Mouse (Mus musculus): ENCODE data around the gene Asb7. TPM values are rescaled to one million over a fixed set of nuclear protein-coding genes. Genes with fewer than 3 reads are reported as not detected.
A peak's percentile ranks its signal among the peaks of the same experiment; 100 is the strongest.

Asb7 gene
- polyA plus RNA-seq, 1 experiment from 2014 or later: 12.5 TPM

- H3K4me3 ChIP-seq (ENCODE audit: low read depth, low read length): no peak overlapping the region
- no peak overlapping the region for H3K9ac ChIP-seq (ENCODE audit: low read depth, low read length)
- ATAC-seq (replicated peaks; ENCODE audit: insufficient number of reproducible peaks, low FRiP score, low TSS enrichment): no peak
- H3K4me1 ChIP-seq (ENCODE audit: control insufficient read depth, insufficient read depth, low read length): peaks cover 4% of the 10 kb centered on the region; the same call in 1 of the 2 replicates
- H3K4me2 ChIP-seq: no peak overlapping the region
- 86% methylated on average over 2 of the region's 2 CpGs for WGBS (ENCODE audit: insufficient replicate concordance)
- no peaks in the 10 kb centered on the region for H3K27me3 ChIP-seq (ENCODE audit: control insufficient read depth, insufficient read depth, low read length)
- no peak overlapping the region for H3K27ac ChIP-seq (ENCODE audit: low read depth, low read length)
- no peaks in the 10 kb centered on the region for H3K9me3 ChIP-seq (replicated peaks; ENCODE audit: control insufficient read depth, low read length)
- H3K36me3 ChIP-seq (ENCODE audit: control insufficient read depth, insufficient read depth, low read length): peaks cover 49% of the 10 kb centered on the region
These were observed 13.6 kb downstream of the Asb7 start for GRCm38 (mm10) chr7:66675800-66676199.

GRCm38 (mm10) chr7:66667064-66667463 lies 22.3 kb downstream of the Asb7 start:
- Histone ChIP-seq H3K27me3 (ENCODE audit: control insufficient read depth, insufficient read depth, low read length) (no peaks in the 10 kb centered on the region), H3K36me3 (ENCODE audit: control insufficient read depth, insufficient read depth, low read length) (peaks cover 13% of the 10 kb centered on the region), H3K4me3 (ENCODE audit: low read depth, low read length) (no peak overlapping the region), H3K27ac (ENCODE audit: low read depth, low read length) (no peak overlapping the region), H3K4me1 (ENCODE audit: control insufficient read depth, insufficient read depth, low read length) (no peaks in the 10 kb centered on the region), H3K9ac (ENCODE audit: low read depth, low read length) (no peak overlapping the region), H3K9me3 (replicated peaks; ENCODE audit: control insufficient read depth, low read length) (no peaks in the 10 kb centered on the region), H3K4me2 (no peak overlapping the region)
- no peak for ATAC-seq (replicated peaks; ENCODE audit: insufficient number of reproducible peaks, low FRiP score, low TSS enrichment)

- WGBS (ENCODE audit: insufficient replicate concordance): 77% methylated on average over 3 of the region's 3 CpGs
- Histone ChIP-seq H3K4me1 (ENCODE audit: control insufficient read depth, insufficient read depth, low read length) (no peaks in the 10 kb centered on the region), H3K4me2 (no peak overlapping the region), H3K27me3 (ENCODE audit: control insufficient read depth, insufficient read depth, low read length) (no peaks in the 10 kb centered on the region), H3K9me3 (replicated peaks; ENCODE audit: control insufficient read depth, low read length) (no peaks in the 10 kb centered on the region), H3K36me3 (ENCODE audit: control insufficient read depth, insufficient read depth, low read length) (peaks cover 4% of the 10 kb centered on the region; the same call in 1 of the 2 replicates), H3K27ac (ENCODE audit: low read depth, low read length) (no peak overlapping the region), H3K9ac (ENCODE audit: low read depth, low read length) (no peak overlapping the region), H3K4me3 (ENCODE audit: low read depth, low read length) (no peak overlapping the region)
- ATAC-seq (replicated peaks; ENCODE audit: insufficient number of reproducible peaks, low FRiP score, low TSS enrichment): no peak
These were observed 25.8 kb downstream of the Asb7 start for GRCm38 (mm10) chr7:66663548-66663947.

GRCm38 (mm10) chr7:66661572-66661971 lies 27.8 kb downstream of the Asb7 start:
- H3K27me3 ChIP-seq (ENCODE audit: control insufficient read depth, insufficient read depth, low read length): no peaks in the 10 kb centered on the region
- peaks cover 7% of the 10 kb centered on the region; the same call in 1 of the 2 replicates for H3K36me3 ChIP-seq (ENCODE audit: control insufficient read depth, insufficient read depth, low read length)
- no peak overlapping the region for H3K27ac ChIP-seq (ENCODE audit: low read depth, low read length)
- no peak for ATAC-seq (replicated peaks; ENCODE audit: insufficient number of reproducible peaks, low FRiP score, low TSS enrichment)
- H3K4me2 ChIP-seq: peak overlapping the region; percentile 53
- H3K9me3 ChIP-seq (replicated peaks; ENCODE audit: control insufficient read depth, low read length): no peaks in the 10 kb centered on the region
- no peak overlapping the region for H3K9ac ChIP-seq (ENCODE audit: low read depth, low read length)
- H3K4me1 ChIP-seq (ENCODE audit: control insufficient read depth, insufficient read depth, low read length): no peaks in the 10 kb centered on the region
- WGBS (ENCODE audit: insufficient replicate concordance): 10% methylated on average over 8 of the region's 8 CpGs
- H3K4me3 ChIP-seq (ENCODE audit: low read depth, low read length): peak overlapping the region; percentile 32

GRCm38 (mm10) chr7:66660972-66661371 lies 28.4 kb downstream of the Asb7 start:
- 74% methylated on average over 8 of the region's 8 CpGs for WGBS (ENCODE audit: insufficient replicate concordance)
- Histone ChIP-seq H3K4me3 (ENCODE audit: low read depth, low read length) (no peak overlapping the region), H3K9me3 (replicated peaks; ENCODE audit: control insufficient read depth, low read length) (no peaks in the 10 kb centered on the region), H3K9ac (ENCODE audit: low read depth, low read length) (no peak overlapping the region), H3K4me1 (ENCODE audit: control insufficient read depth, insufficient read depth, low read length) (no peaks in the 10 kb centered on the region), H3K4me2 (no peak overlapping the region), H3K27me3 (ENCODE audit: control insufficient read depth, insufficient read depth, low read length) (no peaks in the 10 kb centered on the region), H3K27ac (ENCODE audit: low read depth, low read length) (no peak overlapping the region), H3K36me3 (ENCODE audit: control insufficient read depth, insufficient read depth, low read length) (peaks cover 7% of the 10 kb centered on the region; the same call in 1 of the 2 replicates)
- ATAC-seq (replicated peaks; ENCODE audit: insufficient number of reproducible peaks, low FRiP score, low TSS enrichment): no peak

- Histone ChIP-seq H3K36me3 (ENCODE audit: control insufficient read depth, insufficient read depth, low read length) (peaks cover 7% of the 10 kb centered on the region; the same call in 1 of the 2 replicates), H3K9me3 (replicated peaks; ENCODE audit: control insufficient read depth, low read length) (no peaks in the 10 kb centered on the region), H3K27me3 (ENCODE audit: control insufficient read depth, insufficient read depth, low read length) (no peaks in the 10 kb centered on the region), H3K4me3 (ENCODE audit: low read depth, low read length) (no peak overlapping the region), H3K4me1 (ENCODE audit: control insufficient read depth, insufficient read depth, low read length) (no peaks in the 10 kb centered on the region), H3K4me2 (no peak overlapping the region), H3K27ac (ENCODE audit: low read depth, low read length) (no peak overlapping the region), H3K9ac (ENCODE audit: low read depth, low read length) (no peak overlapping the region)
- WGBS (ENCODE audit: insufficient replicate concordance): 50% methylated on average over 7 of the region's 7 CpGs
- no peak for ATAC-seq (replicated peaks; ENCODE audit: insufficient number of reproducible peaks, low FRiP score, low TSS enrichment)
These were observed 29.1 kb downstream of the Asb7 start for GRCm38 (mm10) chr7:66660291-66660690.

- no peaks in the 10 kb centered on the region for H3K27me3 ChIP-seq (ENCODE audit: control insufficient read depth, insufficient read depth, low read length)
- no peak overlapping the region for H3K4me2 ChIP-seq
- no peak overlapping the region for H3K27ac ChIP-seq (ENCODE audit: low read depth, low read length)
- WGBS (ENCODE audit: insufficient replicate concordance): 85% methylated on average over 9 of the region's 9 CpGs
- ATAC-seq (replicated peaks; ENCODE audit: insufficient number of reproducible peaks, low FRiP score, low TSS enrichment): no peak
- no peak overlapping the region for H3K9ac ChIP-seq (ENCODE audit: low read depth, low read length)
- no peaks in the 10 kb centered on the region for H3K9me3 ChIP-seq (replicated peaks; ENCODE audit: control insufficient read depth, low read length)
- H3K4me3 ChIP-seq (ENCODE audit: low read depth, low read length): no peak overlapping the region
- H3K36me3 ChIP-seq (ENCODE audit: control insufficient read depth, insufficient read depth, low read length): peaks cover 14% of the 10 kb centered on the region
- H3K4me1 ChIP-seq (ENCODE audit: control insufficient read depth, insufficient read depth, low read length): no peaks in the 10 kb centered on the region
These were observed 33.9 kb downstream of the Asb7 start for GRCm38 (mm10) chr7:66655471-66655870.

GRCm38 (mm10) chr7:66653596-66653995 lies 35.8 kb downstream of the Asb7 start:
- 87% methylated on average over 9 of the region's 9 CpGs for WGBS (ENCODE audit: insufficient replicate concordance)
- Histone ChIP-seq H3K9me3 (replicated peaks; ENCODE audit: control insufficient read depth, low read length) (no peaks in the 10 kb centered on the region), H3K4me1 (ENCODE audit: control insufficient read depth, insufficient read depth, low read length) (no peaks in the 10 kb centered on the region), H3K4me3 (ENCODE audit: low read depth, low read length) (no peak overlapping the region), H3K27me3 (ENCODE audit: control insufficient read depth, insufficient read depth, low read length) (no peaks in the 10 kb centered on the region), H3K9ac (ENCODE audit: low read depth, low read length) (no peak overlapping the region), H3K27ac (ENCODE audit: low read depth, low read length) (no peak overlapping the region), H3K36me3 (ENCODE audit: control insufficient read depth, insufficient read depth, low read length) (peaks cover 10% of the 10 kb centered on the region), H3K4me2 (no peak overlapping the region)
- ATAC-seq (replicated peaks; ENCODE audit: insufficient number of reproducible peaks, low FRiP score, low TSS enrichment): no peak

GRCm38 (mm10) chr7:66652216-66652615 lies 37.2 kb downstream of the Asb7 start:
- H3K4me1 ChIP-seq (ENCODE audit: control insufficient read depth, insufficient read depth, low read length): no peaks in the 10 kb centered on the region
- H3K27ac ChIP-seq (ENCODE audit: low read depth, low read length): no peak overlapping the region
- H3K36me3 ChIP-seq (ENCODE audit: control insufficient read depth, insufficient read depth, low read length): peaks cover 10% of the 10 kb centered on the region
- no peaks in the 10 kb centered on the region for H3K9me3 ChIP-seq (replicated peaks; ENCODE audit: control insufficient read depth, low read length)
- H3K4me3 ChIP-seq (ENCODE audit: low read depth, low read length): no peak overlapping the region
- WGBS (ENCODE audit: insufficient replicate concordance): 77% methylated on average over 4 of the region's 4 CpGs
- ATAC-seq (replicated peaks; ENCODE audit: insufficient number of reproducible peaks, low FRiP score, low TSS enrichment): no peak
- no peaks in the 10 kb centered on the region for H3K27me3 ChIP-seq (ENCODE audit: control insufficient read depth, insufficient read depth, low read length)
- H3K9ac ChIP-seq (ENCODE audit: low read depth, low read length): no peak overlapping the region
- no peak overlapping the region for H3K4me2 ChIP-seq

Measured in heart, embryonic 11.5 days (tissue).